Mouse (Mus musculus): ENCODE measurements at regions not wholly inside any gene's neighbourhood (a gene's known extent, or its start where the extent isn't known, plus 50 kb on each side); places are given as distances from the start of the nearest gene placed in this dataset.

DNA sequence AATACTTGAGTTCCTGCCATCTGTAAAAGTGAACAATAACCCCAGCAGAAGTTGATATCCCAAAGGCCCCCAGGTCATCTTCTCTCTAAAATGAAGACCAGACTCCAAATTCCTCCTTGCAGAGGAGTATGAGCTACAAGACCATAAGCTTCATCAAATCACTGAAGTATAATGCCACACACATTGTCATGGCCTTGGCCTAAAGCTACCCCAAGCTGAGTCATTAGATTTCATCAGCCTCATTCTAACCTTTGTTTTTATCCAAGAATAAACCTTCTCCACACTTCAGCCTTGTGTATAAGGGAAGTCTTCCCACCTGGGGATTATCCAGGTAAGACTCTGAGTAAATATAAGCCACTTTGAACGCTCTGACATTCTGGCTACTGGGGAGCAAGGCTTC lies 289.3 kb downstream of the Psat1 start:
- peak; percentile 42 to 81 for DNase-seq (ENCODE audit: inconsistent age in 2 of 2, low spot score in 1 of 2)

DNA sequence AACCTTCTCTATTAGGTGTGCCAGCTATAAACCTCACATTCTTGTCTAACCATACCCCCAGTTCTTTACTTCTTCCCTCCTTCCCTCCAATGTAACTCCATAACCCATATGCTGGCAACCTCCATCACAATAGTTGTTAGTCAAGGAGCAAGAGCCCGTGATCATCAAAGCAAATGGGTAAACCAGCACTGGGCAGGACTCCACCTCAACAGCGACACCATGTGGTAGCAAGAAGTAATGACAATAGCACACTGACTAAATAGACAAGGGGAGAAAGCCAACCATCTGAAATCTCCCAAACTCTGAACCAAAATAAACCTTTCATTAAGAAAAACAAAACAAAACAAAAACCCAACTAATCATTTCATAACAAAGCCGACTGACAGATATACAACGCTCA lies 297.8 kb downstream of the Psat1 start:
- peak; percentile 29 to 72 for DNase-seq (ENCODE audit: inconsistent age in 2 of 2, low spot score in 1 of 2)

DNA sequence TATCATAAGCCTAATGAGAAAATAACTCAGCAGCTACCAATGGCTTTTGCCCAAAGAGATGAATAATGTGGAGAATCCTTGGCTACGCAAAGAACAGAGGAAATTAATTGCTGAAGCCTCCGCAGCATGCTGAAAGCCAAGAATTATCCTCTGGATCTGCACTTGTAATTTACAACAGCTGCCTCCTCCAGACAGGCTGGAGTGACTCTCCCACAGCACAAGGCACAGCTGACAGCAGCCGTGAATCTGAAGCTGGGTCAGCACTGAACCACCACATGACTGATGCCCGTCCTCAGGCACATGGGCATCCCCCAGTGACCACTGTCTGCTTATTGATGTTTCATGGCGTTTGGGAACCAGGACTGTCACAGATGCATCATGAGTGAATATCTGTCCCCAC lies 299.8 kb downstream of the Psat1 start:
- no peak for DNase-seq (ENCODE audit: inconsistent age in 2 of 2, low spot score in 1 of 2)

- DNase-seq (ENCODE audit: inconsistent age in 2 of 2, low spot score in 1 of 2), result peak; percentile 49 to 50
Observed at GRCm38 (mm10) chr19:15644786-15645185, 302.4 kb downstream of the Psat1 start.

GRCm38 (mm10) chr19:15617233-15617915 lies 329.8 kb downstream of the Psat1 start:
- DNase-seq (ENCODE audit: inconsistent age in 2 of 2, low spot score in 1 of 2), result peak; percentile 22 to 75

- DNase-seq (ENCODE audit: inconsistent age in 2 of 2, low spot score in 1 of 2), result no peak
Observed at GRCm38 (mm10) chr19:15614648-15615561, 332.2 kb downstream of the Psat1 start.

DNA sequence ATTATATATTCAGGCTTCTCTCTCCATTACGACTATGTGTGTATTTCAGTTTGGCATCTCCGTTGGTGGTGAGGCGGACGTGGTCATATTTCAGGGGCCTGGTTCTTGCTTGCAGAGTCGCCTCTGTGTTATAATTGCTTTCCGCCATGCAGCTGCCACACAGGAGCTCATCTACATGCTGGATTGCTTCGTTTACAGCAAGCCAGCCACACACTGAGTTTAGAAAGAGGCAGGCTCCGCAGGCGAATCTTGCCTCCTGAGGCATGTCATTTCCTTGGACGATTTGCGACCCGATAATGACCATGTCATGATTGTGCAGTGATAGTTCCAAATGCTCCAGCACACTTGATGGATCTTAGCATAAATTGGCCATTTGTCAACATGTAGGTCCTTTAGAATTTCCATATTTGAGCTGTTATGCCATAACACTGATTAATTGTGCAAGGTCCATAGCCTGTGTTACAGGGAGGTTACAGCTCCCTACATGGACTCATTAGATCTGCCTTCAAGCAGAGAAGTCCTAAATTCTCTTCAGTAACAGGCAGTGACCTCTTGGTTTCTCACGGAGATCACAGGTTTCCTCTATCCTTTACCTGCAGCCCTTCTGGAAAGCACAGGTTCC lies 335.9 kb downstream of the Psat1 start:
- no peak for DNase-seq (ENCODE audit: inconsistent age in 2 of 2, low spot score in 1 of 2)

GRCm38 (mm10) chr19:15606440-15606839 lies 340.7 kb downstream of the Psat1 start:
- DNase-seq (ENCODE audit: inconsistent age in 2 of 2, low spot score in 1 of 2), result no peak

DNA sequence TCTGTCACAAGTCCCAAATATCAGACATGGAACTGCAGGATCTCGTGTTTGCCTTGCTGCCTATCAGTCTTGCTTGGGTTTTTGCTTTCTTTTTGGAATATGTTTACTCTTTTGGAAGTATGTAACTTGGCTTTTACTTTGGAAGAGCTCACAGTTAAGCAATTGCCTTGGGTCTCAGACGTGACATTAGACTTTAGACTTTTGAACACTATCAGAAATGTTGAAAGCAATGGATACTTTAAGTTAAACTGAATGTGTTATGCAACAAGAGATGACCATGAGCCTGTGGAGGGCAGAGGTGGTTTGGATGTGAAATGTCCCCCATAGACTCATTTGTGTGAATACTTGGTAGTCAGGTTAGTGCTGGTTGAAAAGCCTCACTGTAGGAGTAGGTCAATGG lies 354.3 kb downstream of the Psat1 start:
- DNase-seq (ENCODE audit: inconsistent age in 2 of 2, low spot score in 1 of 2), result no peak

- DNase-seq (ENCODE audit: inconsistent age in 2 of 2, low spot score in 1 of 2), result no peak
Observed at GRCm38 (mm10) chr19:15583782-15584693, 363.1 kb downstream of the Psat1 start.

DNA sequence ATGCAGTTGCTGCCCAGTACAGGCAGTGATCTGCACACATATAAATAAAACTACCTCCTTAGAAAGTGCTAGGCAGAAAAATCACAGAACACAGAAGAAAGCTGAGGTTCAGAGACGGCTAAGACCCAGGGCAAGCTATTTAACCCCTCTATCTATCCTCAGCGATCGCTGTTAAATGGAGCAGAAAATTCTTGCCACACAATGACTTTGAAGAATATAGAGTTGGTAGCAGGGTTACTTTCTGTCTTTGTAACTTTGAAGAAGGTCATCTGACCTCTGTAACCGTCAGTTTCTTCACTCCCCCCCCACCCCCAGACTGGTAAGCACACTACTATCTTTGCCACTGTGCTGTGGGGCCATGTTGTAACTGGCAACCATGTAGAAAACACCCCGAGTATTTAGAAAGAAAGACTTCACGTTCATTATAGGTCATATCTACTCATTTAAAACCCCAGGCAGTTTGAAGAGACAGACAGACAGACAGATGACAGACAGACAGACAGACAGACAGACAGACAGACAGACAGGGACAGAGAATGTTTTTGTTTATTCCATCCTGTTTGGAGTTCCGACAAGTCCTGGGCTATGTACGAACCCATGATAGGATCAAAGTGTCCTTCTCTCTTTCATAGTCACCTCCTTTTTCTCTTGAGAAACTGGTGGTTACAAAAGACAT lies 363.9 kb downstream of the Psat1 start:
- no peak for DNase-seq (ENCODE audit: inconsistent age in 2 of 2, low spot score in 1 of 2)

- DNase-seq (ENCODE audit: inconsistent age in 2 of 2, low spot score in 1 of 2), result no peak
Observed at GRCm38 (mm10) chr19:15571204-15571603, 375.9 kb downstream of the Psat1 start.

DNA sequence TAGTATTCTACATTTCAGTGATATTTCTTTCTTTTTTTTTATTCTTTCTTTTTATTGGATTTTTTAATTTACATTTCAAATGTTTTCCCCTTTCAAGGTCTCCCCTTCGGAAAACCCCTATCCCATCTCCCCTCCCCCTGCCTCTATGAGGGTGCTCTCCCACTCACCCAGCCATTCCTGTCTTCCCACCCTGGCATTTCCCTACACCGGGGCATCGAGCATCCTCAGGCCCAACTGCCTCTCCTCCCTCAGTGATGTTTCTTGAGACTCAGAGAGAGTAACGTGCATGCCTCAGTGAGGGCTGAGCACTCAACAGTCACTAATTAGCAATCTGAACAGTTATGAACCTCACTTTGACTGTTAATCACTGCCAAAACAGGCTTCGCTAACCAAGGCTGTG lies 385.6 kb downstream of the Psat1 start:
- no peak for DNase-seq (ENCODE audit: inconsistent age in 2 of 2, low spot score in 1 of 2)

DNA sequence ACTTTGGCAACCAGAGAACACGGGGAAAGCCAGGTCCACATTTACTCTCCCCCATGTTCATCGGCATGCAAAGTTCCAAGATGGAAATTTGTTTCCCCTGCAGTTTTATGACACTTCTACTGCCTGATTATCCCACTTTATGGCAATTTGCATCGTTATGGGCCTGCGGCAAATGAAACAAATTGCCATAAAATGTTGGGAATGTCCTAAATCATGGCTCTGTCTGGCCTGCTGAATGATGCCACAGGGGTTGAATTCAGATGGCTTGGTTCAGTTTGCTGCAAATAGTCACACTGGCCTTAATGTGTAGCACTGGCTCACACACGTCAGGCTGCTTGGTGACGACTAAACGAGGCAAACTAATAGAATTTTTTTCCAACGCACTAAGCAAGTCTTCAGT lies 393.2 kb downstream of the Psat1 start:
- no peak for DNase-seq (ENCODE audit: inconsistent age in 2 of 2, low spot score in 1 of 2)

DNA sequence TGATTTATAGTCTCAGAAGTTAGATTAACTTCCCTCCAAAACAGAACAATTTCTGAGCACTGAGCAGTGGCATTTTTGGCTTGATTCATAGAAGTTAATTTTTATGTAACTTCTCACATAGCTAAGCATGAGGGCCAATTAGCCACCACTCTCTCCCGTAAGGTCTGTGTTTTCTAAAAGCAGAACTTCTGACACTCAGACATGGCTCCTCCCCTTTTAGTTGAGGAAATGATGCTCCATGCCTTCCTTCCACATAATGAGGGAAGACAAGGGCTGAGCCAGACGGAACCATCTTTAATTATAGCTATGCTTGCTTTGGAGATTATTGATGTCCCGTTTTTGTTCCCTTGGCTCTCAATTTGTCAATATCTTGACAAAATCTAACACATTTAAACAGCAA lies 429.3 kb downstream of the Psat1 start:
- DNase-seq (ENCODE audit: inconsistent age in 2 of 2, low spot score in 1 of 2), result no peak

GRCm38 (mm10) chr19:15516566-15517305 lies 430.4 kb downstream of the Psat1 start:
- no peak for DNase-seq (ENCODE audit: inconsistent age in 2 of 2, low spot score in 1 of 2)

DNA sequence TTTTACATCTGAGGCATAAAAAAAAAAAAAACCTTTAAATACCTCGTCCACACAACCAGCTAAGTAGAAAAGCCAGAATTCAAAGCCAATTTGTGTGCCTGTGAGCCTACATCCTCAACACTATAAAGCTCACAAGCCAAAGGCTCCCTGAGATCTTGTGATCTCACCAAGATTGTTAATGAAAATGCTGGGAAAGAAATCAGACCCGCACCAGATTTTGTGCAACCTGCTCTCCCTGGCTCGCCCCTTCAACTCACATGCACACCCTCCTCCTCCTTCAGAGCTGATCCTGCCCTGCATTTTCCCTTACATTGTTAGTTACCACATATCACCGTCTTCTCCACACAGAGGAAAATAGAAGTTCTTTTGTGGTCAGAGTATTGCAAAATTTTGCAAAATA lies 433.9 kb downstream of the Psat1 start:
- DNase-seq (ENCODE audit: inconsistent age in 2 of 2, low spot score in 1 of 2), result no peak

DNA sequence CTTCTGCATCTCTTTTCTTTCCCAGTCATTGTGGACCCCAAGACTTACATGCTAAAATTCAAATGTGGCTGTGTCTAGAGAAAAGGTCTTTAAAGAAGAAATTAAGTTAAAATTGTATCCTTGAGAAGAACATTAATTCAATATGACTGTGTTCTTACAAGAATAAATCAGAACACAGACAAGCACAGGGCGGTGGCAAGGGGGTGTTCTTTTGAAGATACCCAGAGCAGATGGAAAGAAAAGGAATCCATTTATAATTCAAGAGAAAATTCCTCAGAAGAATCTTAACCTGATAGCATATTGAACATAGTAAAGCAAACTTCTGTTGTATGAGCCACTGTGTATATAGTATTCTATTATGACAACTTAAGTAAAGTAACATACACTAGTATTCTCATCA lies 436.7 kb downstream of the Psat1 start:
- DNase-seq (ENCODE audit: inconsistent age in 2 of 2, low spot score in 1 of 2), result no peak

GRCm38 (mm10) chr19:15502985-15503354 lies 444.2 kb downstream of the Psat1 start:
- no peak for DNase-seq (ENCODE audit: inconsistent age in 2 of 2, low spot score in 1 of 2)

All from adrenal gland, adult (tissue).